Mouse (Mus musculus) myocyte (in vitro differentiated cells): Measurements from ENCODE around the gene Nek11.

Experiments used
- MAX ChIP-seq: IDR thresholded peaks from one replicate; pipeline ENCODE4 v1.6.1; 2011; ENCODE audit warnings: low read depth, mild to moderate bottlenecking, control low read depth
- POLR2A ChIP-seq: IDR thresholded peaks from one replicate; pipeline ENCODE4 v1.6.1; 2011; ENCODE audit warnings: low read depth, mild to moderate bottlenecking, control low read depth, moderate library complexity; ENCODE audit not compliant: insufficient read length

GRCm38 (mm10) chr9:105389289-105389688 lies 6.0 kb downstream of the Nek11 start:
- TF ChIP-seq MAX (no peak), POLR2A (no peak)
